Mouse (Mus musculus) ES-E14 (cell line): ENCODE results near the gene March1. TPM values are rescaled to one million over a fixed set of nuclear protein-coding genes. Genes with fewer than 3 reads are reported as not detected.
"Not testable (repeated sequence)": the region's sequence is repeated elsewhere in the genome, so short reads cannot be mapped to it uniquely, and the experiment has no call there.

Source experiments
- DNase-seq: peaks from one replicate; pipeline ENCODE4 v3.0.0-alpha.2; 2013; ENCODE audit warnings: low read depth, low spot score
- H3K27ac ChIP-seq: 2 replicates; pipeline ENCODE4 v1.5.1; 2012; ENCODE audit warnings: low read depth, mild to moderate bottlenecking, low read length, moderate library complexity, mixed read lengths; ENCODE audit not compliant: poor library complexity, insufficient read depth, severe bottlenecking
- H3K36me3 ChIP-seq: 2 replicates; pipeline ENCODE4 v1.6.1; 2012; ENCODE audit warnings: mild to moderate bottlenecking, low read length, moderate library complexity, mixed read lengths; ENCODE audit not compliant: control insufficient read depth, poor library complexity, insufficient read depth, severe bottlenecking
- H3K4me1 ChIP-seq, 2 experiments: fragments of 150-350 bp in 1 of 2; sonication (generic) in 1 of 2; 2 replicates each; pipeline ENCODE4 v1.6.1; 2012; ENCODE audit warnings: low read length in 2 of 2, mild to moderate bottlenecking in 1 of 2, mixed read lengths in 1 of 2; ENCODE audit not compliant: control insufficient read depth in 2 of 2, insufficient read depth in 2 of 2, poor library complexity in 1 of 2
- H3K4me3 ChIP-seq, 2 experiments: fragments of 150-350 bp in 1 of 2; sonication (generic) in 1 of 2; 2 replicates each; pipeline ENCODE4 v1.5.1; 2012; ENCODE audit warnings: low read length in 2 of 2, low read depth in 1 of 2, mild to moderate bottlenecking in 1 of 2, mixed read lengths in 1 of 2; ENCODE audit not compliant: insufficient read depth in 1 of 2, poor library complexity in 1 of 2, severe bottlenecking in 1 of 2
- H3K9ac ChIP-seq: 2 replicates; pipeline ENCODE4 v1.6.1; 2012; ENCODE audit warnings: low read depth, mild to moderate bottlenecking, low read length, mixed read lengths; ENCODE audit not compliant: poor library complexity, insufficient read depth, severe bottlenecking
- H3K9me3 ChIP-seq: fragments of 150-350 bp; sonication (generic); 2 replicates; pipeline ENCODE4 v1.6.1; 2012; ENCODE audit warnings: low read depth, mild to moderate bottlenecking, low read length; ENCODE audit not compliant: control insufficient read depth, insufficient read depth
- CHD2 ChIP-seq: IDR thresholded peaks from 2 replicates; pipeline ENCODE4 v1.6.1; 2014; ENCODE audit warnings: mild to moderate bottlenecking, low read depth, low read length, inconsistent platforms
- HCFC1 ChIP-seq: IDR thresholded peaks from 2 replicates; pipeline ENCODE4 v1.6.1; 2012; ENCODE audit warnings: low read length, inconsistent platforms, borderline replicate concordance; ENCODE audit not compliant: insufficient read depth
- MAFK ChIP-seq: IDR thresholded peaks from 2 replicates; pipeline ENCODE4 v1.6.1; 2014; ENCODE audit warnings: mild to moderate bottlenecking, low read depth, low read length, inconsistent platforms; ENCODE audit not compliant: insufficient read depth
- ZC3H11A ChIP-seq: IDR thresholded peaks from 2 replicates; pipeline ENCODE4 v1.6.1; 2012; ENCODE audit warnings: low read depth, mild to moderate bottlenecking, inconsistent platforms, low read length, borderline replicate concordance
- ZNF384 ChIP-seq: IDR thresholded peaks from 2 replicates; pipeline ENCODE4 v1.6.1; 2012; ENCODE audit warnings: low read depth, low read length, inconsistent platforms
- in situ Hi-C, 2 experiments: fragments of 600-800 bp; cut with MboI; formaldehyde crosslinking; loops; one replicate each; pipeline ENCODE4 v1.15.1; 2025; ENCODE audit warnings: low sequenced_read_pairs in 2 of 2, inconsistent platforms in 1 of 2; ENCODE audit not compliant: unreplicated experiment in 2 of 2
- total RNA-seq: library from RNA; depleted of rRNA; stranded (reverse); fragments of 300-350 nt; gene quantifications from 2 replicates; pipeline ENCODE4 v1.2.3, GENCODE M21; 2012

March1 gene
- total RNA-seq, 1 experiment = 0.22 TPM

DNA sequence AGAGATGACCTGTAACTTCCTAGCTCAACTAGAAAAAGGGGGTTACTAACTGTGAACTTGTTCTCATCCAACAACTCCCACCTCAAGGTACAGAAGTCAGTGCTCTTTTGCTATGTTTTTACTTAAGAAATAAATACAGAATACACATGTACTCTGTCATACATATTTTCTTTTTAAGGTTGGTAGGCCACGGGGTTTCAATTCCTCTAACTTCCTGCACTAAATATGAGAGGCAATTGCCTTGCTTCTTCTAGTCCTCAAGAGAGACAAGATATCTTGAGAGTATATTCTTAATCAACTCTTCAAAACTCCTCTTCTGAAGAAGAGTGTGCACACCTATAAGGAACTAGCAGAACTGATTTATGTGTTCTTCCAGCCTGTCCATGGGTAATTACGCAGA, 797.5 kb downstream of the March1 start:
- Histone ChIP-seq H3K9ac (no peak overlapping the region), H3K27ac (no peak overlapping the region), H3K4me1 (no peaks in the 10 kb centered on the region), H3K9me3 (no peaks in the 10 kb centered on the region), H3K4me3 (no peak overlapping the region), H3K36me3 (no peaks in the 10 kb centered on the region)
- TF ChIP-seq ZNF384 (no peak), HCFC1 (no peak), CHD2 (no peak), ZC3H11A (no peak), MAFK (no peak)
- in situ Hi-C loops = no loop called here
- no peak for DNase-seq

DNA sequence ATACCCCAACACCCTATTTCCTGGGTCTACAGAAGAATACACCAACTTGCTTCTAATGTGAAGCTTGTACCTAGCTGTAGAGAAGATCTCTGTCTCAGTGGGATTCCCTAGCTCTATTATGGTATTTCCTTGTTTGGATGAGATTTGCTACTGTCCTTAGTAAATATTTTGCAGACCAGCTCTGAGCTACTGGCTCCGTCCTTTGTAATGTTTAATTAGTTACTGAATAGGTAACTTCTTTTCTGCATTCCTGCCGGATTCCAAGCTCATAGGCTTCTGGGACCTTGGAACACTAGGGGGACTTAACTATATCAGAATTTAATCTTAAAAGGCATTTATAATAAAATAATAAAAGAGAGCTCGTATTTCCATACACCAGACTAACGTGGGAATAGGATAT, 799.9 kb downstream of the March1 start:
- in situ Hi-C loops, H3K36me3 ChIP-seq, H3K4me3 ChIP-seq, H3K9ac ChIP-seq, H3K9me3 ChIP-seq, DNase-seq, H3K27ac ChIP-seq, H3K4me1 ChIP-seq: not testable (repeated sequence)

DNA sequence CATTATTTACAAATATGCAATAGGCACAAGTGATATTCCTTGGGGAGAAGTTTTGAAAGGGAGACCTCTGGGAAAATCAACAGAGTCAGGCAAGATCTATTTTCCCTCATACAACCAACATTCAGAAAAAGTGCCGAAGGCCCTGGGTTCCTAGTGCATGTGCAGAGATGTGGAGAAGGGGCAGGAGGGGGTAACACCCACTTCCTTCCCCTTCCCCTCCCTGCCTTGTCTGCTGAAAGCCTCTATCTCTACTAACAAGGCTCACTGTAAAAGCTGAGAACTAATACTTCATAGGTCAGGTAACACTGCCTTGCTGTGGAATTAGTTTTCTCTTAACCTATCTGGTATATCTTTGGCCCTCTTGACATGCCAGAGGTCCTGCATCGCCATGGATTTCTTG, 812.9 kb downstream of the March1 start:
- DNase-seq = no peak
- Histone ChIP-seq H3K9me3 (no peaks in the 10 kb centered on the region), H3K9ac (no peak overlapping the region), H3K36me3 (no peaks in the 10 kb centered on the region), H3K27ac (no peak overlapping the region), H3K4me3 (no peak overlapping the region), H3K4me1 (no peaks in the 10 kb centered on the region)
- in situ Hi-C loops = loop anchor here in 1 of 2 experiments (25.0 kb wide), 1 partner anchor 1268 kb away; no protein-coding TSS in a partner anchor
- no peak for TF ChIP-seq CHD2

DNA sequence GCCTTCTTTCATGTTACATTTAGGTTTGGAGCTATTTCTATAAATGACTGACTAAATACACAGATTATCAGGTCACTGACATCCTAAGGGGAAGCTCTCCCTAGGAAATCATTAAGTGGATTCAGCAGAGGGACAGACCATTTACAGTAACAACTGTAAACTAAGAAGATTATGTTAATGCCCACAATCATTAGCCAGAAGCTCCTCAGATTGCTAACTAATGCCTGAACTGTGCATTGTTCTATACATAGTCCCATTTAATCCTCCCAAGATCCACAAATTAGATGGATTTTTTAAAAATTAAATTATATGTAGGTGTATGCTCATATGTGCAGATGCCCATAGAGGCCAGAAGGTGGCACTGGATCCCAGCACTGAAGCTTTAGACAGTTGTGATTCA, 815.9 kb downstream of the March1 start:
- H3K27ac ChIP-seq = no peak overlapping the region
- no peak for TF ChIP-seq HCFC1
- TF ChIP-seq MAFK = no peak
- TF ChIP-seq ZNF384 = no peak
- no peak for TF ChIP-seq ZC3H11A
- TF ChIP-seq CHD2 = no peak
- no peak overlapping the region for H3K9ac ChIP-seq
- no peak overlapping the region for H3K4me3 ChIP-seq
- no peaks in the 10 kb centered on the region for H3K36me3 ChIP-seq
- no peaks in the 10 kb centered on the region for H3K4me1 ChIP-seq
- DNase-seq = no peak
- in situ Hi-C loops = loop anchor here in 1 of 2 experiments (25.0 kb wide), 1 partner anchor 1271 kb away; no protein-coding TSS in a partner anchor
- no peaks in the 10 kb centered on the region for H3K9me3 ChIP-seq

DNA sequence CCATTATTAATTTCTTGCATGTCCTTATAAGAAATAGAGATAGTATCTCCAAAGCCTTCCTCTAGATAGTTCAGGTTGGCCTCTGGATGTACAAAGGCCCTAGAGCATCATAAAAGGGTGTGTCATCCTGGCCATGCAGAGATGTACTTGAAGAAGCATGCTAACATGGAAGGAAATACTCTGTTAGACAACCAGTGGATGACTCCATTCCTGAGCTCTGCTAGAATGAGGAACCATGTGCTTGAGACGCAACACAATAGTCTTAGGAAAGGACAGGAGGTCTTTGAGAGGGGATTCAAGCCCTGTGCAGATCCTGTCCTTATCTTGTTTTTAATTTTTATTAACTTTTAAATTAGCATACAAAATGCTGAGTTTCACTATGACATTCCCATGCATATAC, 819.1 kb downstream of the March1 start:
- DNase-seq = no peak
- no peaks in the 10 kb centered on the region for H3K4me1 ChIP-seq
- no peak overlapping the region for H3K9ac ChIP-seq
- TF ChIP-seq ZNF384 (no peak), ZC3H11A (no peak), MAFK (no peak), HCFC1 (no peak), CHD2 (no peak)
- no peak overlapping the region for H3K27ac ChIP-seq
- H3K9me3 ChIP-seq = no peaks in the 10 kb centered on the region
- no peak overlapping the region for H3K4me3 ChIP-seq
- no peaks in the 10 kb centered on the region for H3K36me3 ChIP-seq
- in situ Hi-C loops = loop anchor here in 1 of 2 experiments (25.0 kb wide), 1 partner anchor 1275 kb away; no protein-coding TSS in a partner anchor
